Mouse (Mus musculus): ENCODE measurements at regions not wholly inside any gene's neighbourhood (a gene's known extent, or its start where the extent isn't known, plus 50 kb on each side); places are given as distances from the start of the nearest gene placed in this dataset.

- TF ChIP-seq CTCF (IDR thresholded peaks at IDR 0.05; ENCODE audit: low read depth, low read length) (no peak), POLR2A (IDR thresholded peaks at IDR 0.05; ENCODE audit: insufficient read depth, low read length) (no peak), EP300 (IDR thresholded peaks at IDR 0.05; ENCODE audit: insufficient read depth, low read depth, low read length) (no peak)
These were observed 174.5 kb upstream of the Fat4 start for GRCm38 (mm10) chr3:38712078-38712873.
